Mouse (Mus musculus) lung, embryonic 14.5 days (tissue): ENCODE results near the gene Gstz1. TPM values are rescaled to one million over a fixed set of nuclear protein-coding genes. Genes with fewer than 3 reads are reported as not detected.

Experiments
- ATAC-seq: fragments of 200-750 bp; cut with Nextera tagmentation; 2 replicates; pipeline ENCODE4 v1.8.0; 2017; ENCODE audit warnings: mild to moderate bottlenecking, moderate TSS enrichment, moderate library complexity; ENCODE audit not compliant: insufficient read depth
- DNase-seq: peaks from one replicate; pipeline ENCODE4 v3.0.0-alpha.2; 2015
- H3K27ac ChIP-seq: fragments of 300-500 bp; sonication (generic); 2 replicates; pipeline ENCODE4 v1.5.1; 2014; ENCODE audit warnings: low read depth, mild to moderate bottlenecking, moderate library complexity
- H3K27me3 ChIP-seq: fragments of 300-500 bp; sonication (generic); 2 replicates; pipeline ENCODE4 v1.6.1; 2014; ENCODE audit warnings: low read length, control low read depth; ENCODE audit not compliant: insufficient read depth
- H3K36me3 ChIP-seq: fragments of 300-500 bp; sonication (generic); 2 replicates; pipeline ENCODE4 v1.6.1; 2014; ENCODE audit warnings: control low read depth; ENCODE audit not compliant: insufficient read depth
- H3K4me1 ChIP-seq: fragments of 300-500 bp; sonication (generic); 2 replicates; pipeline ENCODE4 v1.6.1; 2014; ENCODE audit warnings: antibody characterized with exemption, control low read depth; ENCODE audit not compliant: insufficient read depth
- H3K4me2 ChIP-seq: fragments of 300-500 bp; sonication (generic); 2 replicates; pipeline ENCODE4 v1.6.1; 2014; ENCODE audit warnings: mild to moderate bottlenecking
- H3K4me3 ChIP-seq: fragments of 300-500 bp; sonication (generic); 2 replicates; pipeline ENCODE4 v1.5.1; 2014; ENCODE audit warnings: low read depth, low read length
- H3K9ac ChIP-seq: fragments of 300-500 bp; sonication (generic); 2 replicates; pipeline ENCODE4 v1.6.1; 2014
- H3K9me3 ChIP-seq: fragments of 300-500 bp; sonication (generic); 2 replicates; pipeline ENCODE4 v1.6.1; 2016; ENCODE audit warnings: low read depth, low read length, control low read depth
- CTCF ChIP-seq: IDR thresholded peaks from 2 replicates; pipeline ENCODE4 v1.5.1; 2016; ENCODE audit warnings: antibody characterized with exemption, low read depth
- WGBS: fragments of 180-500 bp; shearing (Covaris S2); extraction: QIAGEN DNeasy Blood & Tissue Kit; methylation state at CpG from one replicate; pipeline ENCODE4 v1.1.7; 2014; 5-methylcytosine and 5-hydroxymethylcytosine counted together
- polyA plus RNA-seq: library from polyadenylated mRNA; unstranded; fragments of >200 nt; fragmentation: Nextera tagmentation; extraction: Ambion mirVana; gene quantifications from 2 replicates; pipeline ENCODE4 v1.2.1, GENCODE M21; 2014

Gene Gstz1
- polyA plus RNA-seq, 1 experiment from 2014 or later, result 40.9 TPM

GRCm38 (mm10) chr12:87212844-87213606 lies 66.1 kb downstream of the Gstz1 start:
- no peak for TF ChIP-seq CTCF
- Histone ChIP-seq H3K4me2 (no peak overlapping the region), H3K4me1 (no peaks in the 10 kb centered on the region), H3K9ac (no peak overlapping the region), H3K36me3 (no peaks in the 10 kb centered on the region), H3K4me3 (no peak overlapping the region), H3K9me3 (no peaks in the 10 kb centered on the region), H3K27me3 (no peaks in the 10 kb centered on the region), H3K27ac (no peak overlapping the region)
- no peak for ATAC-seq
- 39% methylated on average over 2 of the region's 2 CpGs for WGBS
- no peak for DNase-seq

Other genes starting within 250 kb of the Gstz1 start
- 22.4 and 24.3 TPM in 2 replicates for gene Cipc, start 200.1 kb upstream of the Gstz1 start, polyA plus RNA-seq
- gene Zdhhc22, start 156.7 kb upstream of the Gstz1 start, polyA plus RNA-seq, result 0.05 TPM in 1 of 2 replicates, not detected in the other
- not detected in 2 replicates for gene Tmem63c, start 125.8 kb upstream of the Gstz1 start, polyA plus RNA-seq
- gene Ngb, start 44.6 kb upstream of the Gstz1 start, polyA plus RNA-seq, result 7.6 and 10.4 TPM in 2 replicates
- gene Pomt2, start 803 bp downstream of the Gstz1 start, polyA plus RNA-seq, result 18.0 and 21.6 TPM in 2 replicates
- gene Samd15, start 52.6 kb downstream of the Gstz1 start, polyA plus RNA-seq, result 1.1 and 1.8 TPM in 2 replicates
- 3.5 and 4.0 TPM in 2 replicates for gene Tmed8, start 53.3 kb downstream of the Gstz1 start, polyA plus RNA-seq
- gene Noxred1, start 91.6 kb downstream of the Gstz1 start, polyA plus RNA-seq, result 0.58 and 0.72 TPM in 2 replicates
- 42.4 and 46.1 TPM in 2 replicates for gene Vipas39, start 119.1 kb downstream of the Gstz1 start, polyA plus RNA-seq
- 192 and 199 TPM in 2 replicates for gene Ahsa1, start 119.3 kb downstream of the Gstz1 start, polyA plus RNA-seq
- 0.70 and 1.1 TPM in 2 replicates for gene Ism2, start 152.5 kb downstream of the Gstz1 start, polyA plus RNA-seq
- 94.6 and 103 TPM in 2 replicates for gene Sptlc2, start 241.2 kb downstream of the Gstz1 start, polyA plus RNA-seq